Mouse (Mus musculus) forebrain, embryonic 13.5 days (tissue): Measurements from ENCODE around the gene Them7. TPM values are rescaled to one million over a fixed set of nuclear protein-coding genes. Genes with fewer than 3 reads are reported as not detected.

ENCODE experiments used
- ATAC-seq: fragments of 200-750 bp; cut with Nextera tagmentation; 2 replicates; pipeline ENCODE4 v1.8.0; 2017
- H3K27ac ChIP-seq: fragments of 300-500 bp; sonication (generic); 2 replicates; pipeline ENCODE4 v1.5.1; 2015; ENCODE audit warnings: inconsistent platforms, mild to moderate bottlenecking, moderate library complexity
- H3K27me3 ChIP-seq: fragments of 300-500 bp; sonication (generic); 2 replicates; pipeline ENCODE4 v1.6.1; 2015; ENCODE audit warnings: mild to moderate bottlenecking, inconsistent platforms
- H3K36me3 ChIP-seq: fragments of 300-500 bp; sonication (generic); 2 replicates; pipeline ENCODE4 v1.6.1; 2015; ENCODE audit warnings: mild to moderate bottlenecking, inconsistent platforms; ENCODE audit not compliant: poor library complexity, severe bottlenecking
- H3K4me1 ChIP-seq: fragments of 300-500 bp; sonication (generic); 2 replicates; pipeline ENCODE4 v1.6.1; 2015; ENCODE audit warnings: inconsistent platforms
- H3K4me2 ChIP-seq: fragments of 300-500 bp; sonication (generic); 2 replicates; pipeline ENCODE4 v1.6.1; 2015; ENCODE audit warnings: inconsistent platforms, mild to moderate bottlenecking, moderate library complexity
- H3K4me3 ChIP-seq: fragments of 300-500 bp; sonication (generic); 2 replicates; pipeline ENCODE4 v1.5.1; 2015; ENCODE audit warnings: mild to moderate bottlenecking, inconsistent platforms
- H3K9ac ChIP-seq: fragments of 300-500 bp; sonication (generic); 2 replicates; pipeline ENCODE4 v1.6.1; 2015; ENCODE audit warnings: mild to moderate bottlenecking, inconsistent platforms
- H3K9me3 ChIP-seq: fragments of 300-500 bp; sonication (generic); replicated peaks from 2 replicates; pipeline ENCODE4 v1.6.1; 2016; ENCODE audit warnings: inconsistent platforms
- WGBS: fragments of 180-500 bp; shearing (Covaris S2); methylation state at CpG from one replicate; pipeline ENCODE4 v1.1.7; 2015; 5-methylcytosine and 5-hydroxymethylcytosine counted together
- polyA plus RNA-seq: library from polyadenylated mRNA; unstranded; fragments of >200 nt; fragmentation: Nextera tagmentation; extraction: Ambion mirVana; gene quantifications from 2 replicates; pipeline ENCODE4 v1.2.1, GENCODE M21; 2015

The Them7 gene
- polyA plus RNA-seq, 1 experiment from 2014 or later = not detected

DNA sequence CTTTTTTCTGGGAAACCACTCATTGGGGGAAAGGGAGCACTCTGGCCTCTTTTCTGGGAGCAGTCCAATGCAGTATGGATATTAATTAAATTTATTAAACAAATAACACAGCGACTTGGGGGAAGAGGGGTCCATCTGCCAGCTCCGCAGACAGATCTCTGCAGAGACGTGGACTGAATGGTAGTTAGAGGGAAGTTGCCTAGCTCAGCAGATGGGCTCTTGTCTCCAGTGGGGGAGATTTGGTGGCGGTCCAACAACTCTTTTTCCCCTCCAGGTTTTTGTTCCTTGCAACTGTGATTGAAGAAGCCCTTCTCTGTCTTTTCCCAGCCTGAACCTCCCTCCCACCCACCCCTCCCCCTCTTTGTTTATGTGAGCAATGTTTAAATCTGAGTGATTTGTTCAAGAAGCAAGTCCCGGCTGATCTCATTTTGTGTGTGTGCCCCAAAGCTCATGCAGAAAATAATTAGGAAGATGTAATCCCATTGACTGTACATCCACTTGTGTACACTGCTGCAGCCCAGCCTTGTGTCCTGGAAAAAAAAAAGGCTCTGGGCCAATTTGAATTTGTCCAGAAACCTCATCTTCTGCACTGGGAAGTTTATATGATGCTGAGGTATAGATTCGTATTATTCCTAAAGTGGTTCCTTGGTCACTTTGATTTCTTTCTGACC, 58.4 kb downstream of the Them7 start:
- no peaks in the 10 kb centered on the region for H3K9me3 ChIP-seq
- peaks cover 16% of the 10 kb centered on the region for H3K4me1 ChIP-seq
- H3K27me3 ChIP-seq = no peaks in the 10 kb centered on the region
- no peaks in the 10 kb centered on the region for H3K36me3 ChIP-seq
- H3K27ac ChIP-seq = peak overlapping the region; percentile 46; the same call in 1 of the 2 replicates
- H3K9ac ChIP-seq = no peak overlapping the region
- WGBS = 25% methylated on average over 6 of the region's 6 CpGs
- peak; percentile 86 for ATAC-seq
- H3K4me2 ChIP-seq = no peak overlapping the region
- H3K4me3 ChIP-seq = no peak overlapping the region

DNA sequence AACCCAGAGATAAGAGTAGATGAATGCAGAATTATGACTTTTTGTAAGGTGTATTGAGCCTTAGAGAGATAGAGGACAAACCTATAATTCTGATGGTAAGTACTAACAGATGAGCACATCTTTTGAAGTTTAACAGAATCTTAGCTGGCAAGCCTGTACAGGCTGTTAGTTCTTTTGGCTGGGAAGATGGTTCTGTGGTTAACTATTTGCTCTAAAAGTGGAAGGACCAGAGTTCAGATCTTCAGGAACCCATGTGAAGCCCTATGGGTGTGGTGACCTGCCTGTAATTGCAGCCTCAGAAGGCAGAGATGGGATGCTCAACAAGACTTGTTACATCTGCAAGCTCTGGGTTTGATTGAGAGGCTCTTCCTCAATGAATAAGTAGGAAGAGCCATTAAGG, 59.7 kb downstream of the Them7 start:
- no peak for ATAC-seq
- H3K9me3 ChIP-seq = no peaks in the 10 kb centered on the region
- no peak overlapping the region for H3K4me3 ChIP-seq
- no peaks in the 10 kb centered on the region for H3K36me3 ChIP-seq
- no peak overlapping the region for H3K9ac ChIP-seq
- no peaks in the 10 kb centered on the region for H3K27me3 ChIP-seq
- H3K4me1 ChIP-seq = peaks cover 16% of the 10 kb centered on the region
- H3K27ac ChIP-seq = no peak overlapping the region
- no peak overlapping the region for H3K4me2 ChIP-seq

DNA sequence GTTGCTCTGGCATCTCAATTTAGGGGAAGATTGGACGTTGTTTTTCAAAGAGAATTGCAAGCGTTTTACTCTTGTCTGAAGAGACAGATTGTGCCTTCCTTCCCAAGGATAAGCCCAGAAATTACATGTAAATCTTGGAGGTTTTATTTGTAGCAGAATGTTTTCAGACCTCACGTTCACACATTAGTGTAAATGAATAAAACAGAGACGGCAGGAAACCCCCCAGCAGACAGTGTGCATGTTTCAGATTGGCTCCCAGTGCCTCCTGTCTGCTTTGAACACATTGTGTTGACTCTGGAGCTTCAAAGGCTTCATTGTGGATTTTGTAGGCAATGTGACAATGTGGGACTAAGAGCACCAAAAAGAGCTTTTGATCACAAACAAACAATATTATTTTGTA, 60.7 kb downstream of the Them7 start:
- no peak overlapping the region for H3K9ac ChIP-seq
- H3K4me1 ChIP-seq = peaks cover 16% of the 10 kb centered on the region
- H3K27me3 ChIP-seq = no peaks in the 10 kb centered on the region
- ATAC-seq = peak; percentile 66; the same call in 1 of the 2 replicates
- no peaks in the 10 kb centered on the region for H3K36me3 ChIP-seq
- 49% methylated on average over 4 of the region's 4 CpGs for WGBS
- H3K4me3 ChIP-seq = no peak overlapping the region
- no peaks in the 10 kb centered on the region for H3K9me3 ChIP-seq
- no peak overlapping the region for H3K4me2 ChIP-seq
- H3K27ac ChIP-seq = no peak overlapping the region

DNA sequence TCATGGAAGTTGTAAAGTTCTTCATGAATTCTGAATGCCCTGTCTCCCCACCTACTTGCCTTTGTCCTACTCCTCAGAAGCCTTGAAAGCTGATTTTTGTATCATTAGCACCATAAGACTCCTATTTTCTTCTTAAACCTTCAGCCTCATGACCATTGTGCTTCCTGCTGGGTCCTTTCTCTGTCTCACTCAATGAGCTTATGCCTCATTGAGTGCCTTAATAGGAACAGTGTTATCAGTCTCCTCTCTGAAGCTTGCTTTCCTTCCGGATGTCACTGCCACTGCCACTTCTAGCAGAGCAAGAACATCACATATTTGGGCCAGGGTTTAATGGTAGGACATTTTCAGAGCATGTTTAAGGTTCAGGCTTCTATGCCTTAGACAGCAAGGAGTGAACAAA, 71.7 kb downstream of the Them7 start:
- H3K9ac ChIP-seq = no peak overlapping the region
- H3K4me1 ChIP-seq = peaks cover 5% of the 10 kb centered on the region; the same call in 1 of the 2 replicates
- H3K27me3 ChIP-seq = 0 out of 2 replicates have a peak, but pooled peaks cover 4% of the 10 kb centered on the region
- H3K27ac ChIP-seq = no peak overlapping the region
- no peak overlapping the region for H3K4me3 ChIP-seq
- no peak overlapping the region for H3K4me2 ChIP-seq
- no peak for ATAC-seq
- 0% methylated on average over 1 of the region's 1 CpGs for WGBS
- no peaks in the 10 kb centered on the region for H3K9me3 ChIP-seq
- H3K36me3 ChIP-seq = no peaks in the 10 kb centered on the region

DNA sequence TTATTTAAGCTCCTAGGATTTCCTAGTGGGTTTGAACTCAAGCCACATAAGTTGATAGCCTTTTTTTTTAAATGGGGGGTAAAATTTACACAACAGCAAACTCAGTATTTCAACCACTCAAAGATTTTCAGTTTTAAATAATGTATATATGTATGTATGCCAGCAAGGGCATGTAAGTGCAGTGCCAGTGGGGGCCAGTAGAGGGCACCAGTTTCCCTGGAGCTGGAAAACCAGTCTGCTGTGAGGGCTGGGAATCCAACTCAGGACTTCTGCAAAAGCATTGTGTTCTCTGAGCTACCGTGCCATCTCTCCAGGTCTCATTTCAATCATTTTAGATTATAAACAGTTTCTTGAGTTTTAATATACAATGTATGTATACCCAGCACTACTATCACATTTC, 74.8 kb downstream of the Them7 start:
- no peak for ATAC-seq
- WGBS = 100% methylated on average over 1 of the region's 1 CpGs
- Histone ChIP-seq H3K4me2 (no peak overlapping the region), H3K9ac (no peak overlapping the region), H3K27ac (no peak overlapping the region), H3K4me1 (peaks cover 12% of the 10 kb centered on the region), H3K36me3 (no peaks in the 10 kb centered on the region), H3K27me3 (0 out of 2 replicates have a peak, but pooled peaks cover 4% of the 10 kb centered on the region), H3K4me3 (no peak overlapping the region), H3K9me3 (no peaks in the 10 kb centered on the region)

DNA sequence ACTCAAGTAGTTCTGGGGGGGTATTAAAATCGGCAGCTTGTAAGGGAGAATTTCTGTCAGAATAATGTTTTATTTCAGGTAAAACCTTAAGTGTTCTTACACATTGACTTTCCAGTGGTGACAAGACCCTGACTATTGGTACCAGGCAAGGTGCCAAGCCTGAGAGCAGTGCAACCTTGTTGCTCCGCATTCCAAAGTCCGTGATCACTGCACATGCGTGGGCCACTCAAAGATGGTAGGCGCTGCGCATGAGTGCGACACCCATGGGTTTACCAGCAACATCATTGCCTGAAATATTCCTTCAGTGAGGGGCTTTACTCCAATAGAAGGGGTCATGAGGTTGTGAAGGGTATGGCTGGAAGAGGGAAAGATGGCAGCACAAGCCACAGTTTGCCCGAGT, 77.0 kb downstream of the Them7 start:
- no peaks in the 10 kb centered on the region for H3K9me3 ChIP-seq
- no peak overlapping the region for H3K27ac ChIP-seq
- no peak overlapping the region for H3K4me2 ChIP-seq
- no peak overlapping the region for H3K4me3 ChIP-seq
- H3K27me3 ChIP-seq = 0 out of 2 replicates have a peak, but pooled peaks cover 4% of the 10 kb centered on the region
- no peak overlapping the region for H3K9ac ChIP-seq
- peaks cover 9% of the 10 kb centered on the region for H3K4me1 ChIP-seq
- 90% methylated on average over 8 of the region's 8 CpGs for WGBS
- H3K36me3 ChIP-seq = no peaks in the 10 kb centered on the region
- ATAC-seq = 0 out of 2 replicates have a peak, but pooled peaks have one; percentile 20

DNA sequence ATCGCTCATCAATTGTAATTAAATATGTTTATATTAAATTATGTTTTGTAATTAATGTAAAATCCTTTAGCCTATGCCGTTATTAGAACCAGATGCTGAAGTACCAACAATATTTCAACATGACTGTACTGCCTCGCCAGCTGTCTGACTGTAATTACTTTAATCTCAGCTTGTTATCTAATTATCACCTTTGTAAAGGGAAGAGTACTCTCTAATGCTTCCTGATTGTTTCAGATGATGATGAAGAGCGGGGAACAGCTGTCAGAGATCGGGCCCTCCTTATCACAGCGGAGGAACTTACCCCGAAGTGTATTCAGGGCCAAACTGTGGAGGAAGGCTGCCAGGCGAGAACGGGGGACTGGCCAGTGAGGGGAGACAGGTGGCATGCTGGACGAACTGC, 77.4 kb downstream of the Them7 start:
- no peak overlapping the region for H3K4me2 ChIP-seq
- peak; percentile 61; the same call in 1 of the 2 replicates for ATAC-seq
- no peaks in the 10 kb centered on the region for H3K9me3 ChIP-seq
- H3K9ac ChIP-seq = no peak overlapping the region
- 0 out of 2 replicates have a peak, but pooled peaks cover 4% of the 10 kb centered on the region for H3K27me3 ChIP-seq
- H3K4me1 ChIP-seq = peaks cover 7% of the 10 kb centered on the region
- no peak overlapping the region for H3K27ac ChIP-seq
- no peaks in the 10 kb centered on the region for H3K36me3 ChIP-seq
- no peak overlapping the region for H3K4me3 ChIP-seq
- 49% methylated on average over 10 of the region's 10 CpGs for WGBS

DNA sequence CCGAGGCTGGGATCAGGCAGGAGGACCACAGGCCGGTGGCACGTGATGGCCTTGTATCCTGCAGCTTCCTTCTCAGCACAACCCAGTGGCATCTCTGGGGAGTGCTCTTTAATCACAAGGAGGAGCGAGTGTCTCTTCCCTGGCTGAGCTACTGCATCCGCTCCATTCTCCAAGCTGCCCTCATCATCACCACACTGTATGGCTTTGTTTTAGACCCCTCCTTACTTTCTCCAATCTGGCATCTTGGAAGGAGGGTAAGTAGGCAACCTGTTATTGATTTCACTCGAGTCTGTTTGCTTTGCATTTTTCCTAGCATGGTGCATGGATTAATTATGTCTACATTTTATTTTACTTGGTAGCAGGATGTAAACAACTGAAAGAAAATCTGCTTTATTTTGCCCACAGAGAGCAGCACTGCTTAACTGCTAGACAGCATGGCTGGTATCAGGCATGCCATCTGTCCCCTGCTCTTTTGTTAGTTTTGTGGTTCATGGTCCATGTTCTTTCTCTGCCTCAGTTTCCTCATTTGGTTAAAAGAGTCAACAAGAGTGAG, 79.9 kb downstream of the Them7 start:
- peak; percentile 77 for ATAC-seq
- H3K27me3 ChIP-seq = no peaks in the 10 kb centered on the region
- H3K36me3 ChIP-seq = no peaks in the 10 kb centered on the region
- H3K9me3 ChIP-seq = no peaks in the 10 kb centered on the region
- H3K4me2 ChIP-seq = no peak overlapping the region
- H3K4me3 ChIP-seq = no peak overlapping the region
- 68% methylated on average over 6 of the region's 6 CpGs for WGBS
- no peak overlapping the region for H3K27ac ChIP-seq
- H3K4me1 ChIP-seq = peaks cover 7% of the 10 kb centered on the region
- no peak overlapping the region for H3K9ac ChIP-seq

DNA sequence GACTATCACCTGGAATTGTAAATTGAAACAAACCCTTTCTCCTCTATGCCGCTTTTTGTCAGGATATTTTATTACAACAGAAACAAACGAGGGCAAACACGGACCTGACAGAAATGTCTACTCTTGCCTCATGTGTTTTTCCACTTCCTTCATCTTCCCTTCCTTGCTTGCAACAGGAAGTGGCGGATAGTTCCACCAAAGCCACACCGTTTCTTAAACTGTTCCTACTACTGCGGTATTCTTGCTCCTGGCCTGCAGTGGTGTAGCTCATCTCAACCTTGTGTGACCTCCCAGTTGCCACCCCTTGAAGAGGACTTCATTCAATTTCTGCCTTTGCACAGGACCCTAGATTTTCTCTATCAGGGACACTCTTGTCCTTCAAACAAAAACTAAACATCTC, 81.8 kb downstream of the Them7 start:
- WGBS = 92% methylated on average over 6 of the region's 6 CpGs
- no peaks in the 10 kb centered on the region for H3K27me3 ChIP-seq
- H3K36me3 ChIP-seq = no peaks in the 10 kb centered on the region
- no peak for ATAC-seq
- no peak overlapping the region for H3K27ac ChIP-seq
- H3K4me3 ChIP-seq = no peak overlapping the region
- H3K4me2 ChIP-seq = no peak overlapping the region
- no peak overlapping the region for H3K9ac ChIP-seq
- peaks cover 7% of the 10 kb centered on the region for H3K4me1 ChIP-seq
- no peaks in the 10 kb centered on the region for H3K9me3 ChIP-seq

DNA sequence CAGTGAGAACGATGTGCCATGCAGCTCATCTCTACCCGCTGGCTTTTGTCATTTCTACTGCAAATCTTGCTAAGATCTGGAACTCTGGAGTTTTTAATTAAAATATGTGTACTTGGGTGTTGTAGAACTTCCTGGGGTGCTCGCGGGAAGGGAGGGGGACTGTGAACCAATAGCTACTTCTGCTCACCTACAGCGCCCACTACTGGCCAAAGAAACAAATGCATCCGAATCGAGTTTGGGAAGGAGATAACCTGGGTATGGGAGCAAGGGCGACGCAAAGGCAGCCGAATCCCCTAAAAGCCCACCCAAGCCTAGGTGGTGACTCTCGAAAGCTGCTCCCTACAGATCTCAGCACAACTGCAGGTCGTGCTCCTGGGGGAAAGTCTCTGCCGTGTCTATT, 87.3 kb downstream of the Them7 start:
- Histone ChIP-seq H3K4me3 (no peak overlapping the region), H3K4me2 (no peak overlapping the region), H3K4me1 (peaks cover 7% of the 10 kb centered on the region; the same call in 1 of the 2 replicates), H3K27ac (no peak overlapping the region), H3K9ac (no peak overlapping the region), H3K9me3 (no peaks in the 10 kb centered on the region), H3K27me3 (peaks cover 12% of the 10 kb centered on the region; the same call in 1 of the 2 replicates), H3K36me3 (no peaks in the 10 kb centered on the region)
- 44% methylated on average over 13 of the region's 13 CpGs for WGBS
- ATAC-seq = no peak

DNA sequence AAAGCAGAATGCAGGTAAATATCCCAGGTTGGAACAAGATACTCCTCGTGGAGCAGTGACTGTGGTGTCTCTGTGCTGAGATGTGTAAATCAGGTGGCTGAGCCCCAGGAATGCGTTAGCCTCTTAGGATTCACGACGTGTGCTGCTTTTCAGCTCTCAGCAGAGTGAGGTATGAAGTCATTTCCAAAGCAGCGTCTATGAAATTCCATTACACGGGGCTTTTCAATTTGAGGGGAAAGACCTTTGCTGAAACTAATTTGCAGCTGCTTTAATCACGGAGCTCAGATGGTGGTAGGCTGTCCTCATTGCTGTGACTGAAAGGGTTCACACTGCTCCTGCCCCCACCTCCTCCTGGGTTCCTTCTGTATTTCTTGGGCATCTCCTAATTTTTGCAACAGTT, 87.9 kb downstream of the Them7 start:
- 4% methylated on average over 7 of the region's 7 CpGs for WGBS
- 0 out of 2 replicates have a peak, but pooled peaks have one; percentile 16 for ATAC-seq
- peaks cover 7% of the 10 kb centered on the region; the same call in 1 of the 2 replicates for H3K4me1 ChIP-seq
- no peaks in the 10 kb centered on the region for H3K9me3 ChIP-seq
- no peak overlapping the region for H3K9ac ChIP-seq
- peaks cover 12% of the 10 kb centered on the region; the same call in 1 of the 2 replicates for H3K27me3 ChIP-seq
- no peak overlapping the region for H3K4me3 ChIP-seq
- H3K36me3 ChIP-seq = no peaks in the 10 kb centered on the region
- H3K4me2 ChIP-seq = 0 out of 2 replicates have a peak overlapping the region, but pooled peaks have one; percentile 0
- H3K27ac ChIP-seq = no peak overlapping the region

DNA sequence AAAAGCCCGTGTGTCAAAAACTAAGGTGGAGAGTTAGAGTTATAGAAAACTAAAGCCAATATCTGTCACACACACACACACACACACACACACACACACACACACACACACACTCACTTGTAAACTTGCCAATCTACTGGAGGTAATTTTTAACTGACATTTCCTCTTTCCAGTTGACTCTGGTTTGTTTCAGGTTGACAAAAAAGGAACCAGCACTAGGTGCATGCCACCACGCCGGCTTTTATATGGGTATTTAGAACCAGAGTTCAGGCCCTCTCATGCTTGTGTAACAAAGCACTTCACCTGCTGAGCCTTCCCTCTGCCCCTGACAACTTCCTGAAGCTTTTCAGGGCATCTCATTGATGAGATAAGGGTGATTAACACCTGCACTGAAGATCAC, 89.0 kb downstream of the Them7 start:
- Histone ChIP-seq H3K4me2 (no peak overlapping the region), H3K36me3 (no peaks in the 10 kb centered on the region), H3K4me1 (peaks cover 7% of the 10 kb centered on the region; the same call in 1 of the 2 replicates), H3K27ac (no peak overlapping the region), H3K4me3 (no peak overlapping the region), H3K27me3 (peaks cover 12% of the 10 kb centered on the region; the same call in 1 of the 2 replicates), H3K9ac (no peak overlapping the region), H3K9me3 (no peaks in the 10 kb centered on the region)
- no peak for ATAC-seq
- 63% methylated on average over 3 of the region's 3 CpGs for WGBS
